In the genomic region with DNA sequence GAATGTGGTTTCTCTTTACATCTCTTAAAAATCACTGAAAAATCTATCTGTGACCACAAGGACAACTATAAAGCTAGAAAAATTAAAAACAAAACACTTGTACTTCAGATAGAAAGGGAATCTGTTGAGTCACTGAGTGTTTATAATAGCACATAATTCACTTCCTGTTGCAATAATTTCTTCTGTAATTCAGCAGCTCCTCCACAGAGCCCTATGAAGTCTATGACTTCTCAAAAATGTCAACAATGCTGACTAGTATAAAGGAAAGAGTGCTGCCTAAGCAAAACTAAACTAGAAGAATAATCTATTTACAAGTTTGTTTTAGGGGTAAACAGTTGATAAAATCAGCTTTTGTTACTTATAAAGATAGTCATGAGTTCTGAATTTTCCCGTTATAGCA, we compare ENCODE assay signal across 17 mouse cellular contexts.
"Had no signal": no experiment of that assay in that cellular context is flagged by ENCODE, and none has a peak within 500 bp of the region (broad histone marks: within the 10 kb centered on the region; RNA-seq: fewer than 3 reads in every experiment).

No protein-coding gene starts in this region.

- H3K4me3 ChIP-seq: intestine, embryonic 15.5 days; limb, embryonic 12.5 days; limb, embryonic 15.5 days; liver, embryonic 13.5 days; lung, embryonic 15.5 days; midbrain, embryonic 13.5 days had no signal

- DNase-seq: kidney, adult 11 months; kidney, postnatal 10 days; kidney, postnatal 4 days; left cerebral cortex, postnatal 4 days; liver, embryonic 13.5 days; right cerebral cortex, adult 18-20 months; right cerebral cortex, postnatal 14 days; right cerebral cortex, postnatal 4 days; thymus, adult 2 months; thymus, postnatal 14 days; thymus, postnatal 4 days had no signal

- H3K9ac ChIP-seq: intestine, embryonic 15.5 days; limb, embryonic 12.5 days; limb, embryonic 15.5 days; liver, embryonic 13.5 days; lung, embryonic 15.5 days; midbrain, embryonic 13.5 days had no signal

- H3K36me3 ChIP-seq: intestine, embryonic 15.5 days; limb, embryonic 12.5 days; limb, embryonic 15.5 days; liver, embryonic 13.5 days; lung, embryonic 15.5 days had no signal

- H3K4me1 ChIP-seq: intestine, embryonic 15.5 days; limb, embryonic 12.5 days; limb, embryonic 15.5 days; liver, embryonic 13.5 days; lung, embryonic 15.5 days had no signal

- H3K27ac ChIP-seq: intestine, embryonic 15.5 days; limb, embryonic 12.5 days; limb, embryonic 15.5 days; liver, embryonic 13.5 days; lung, embryonic 15.5 days; midbrain, embryonic 13.5 days; stomach, postnatal 0 days had no signal

- H3K4me2 ChIP-seq: intestine, embryonic 15.5 days; limb, embryonic 12.5 days; limb, embryonic 15.5 days; liver, embryonic 13.5 days; lung, embryonic 15.5 days; midbrain, embryonic 13.5 days had no signal

- ATAC-seq: intestine, embryonic 15.5 days; midbrain, embryonic 13.5 days had no signal

- H3K27me3 ChIP-seq: intestine, embryonic 15.5 days; limb, embryonic 12.5 days; limb, embryonic 15.5 days; liver, embryonic 13.5 days; lung, embryonic 15.5 days; midbrain, embryonic 13.5 days had no signal

- H3K9me3 ChIP-seq: intestine, embryonic 15.5 days; limb, embryonic 12.5 days; limb, embryonic 15.5 days; liver, embryonic 13.5 days; lung, embryonic 15.5 days; midbrain, embryonic 13.5 days had no signal
